Mouse (Mus musculus) cortical plate, adult 2 months (tissue): ENCODE data around the gene Rap2b. TPM values are rescaled to one million over a fixed set of nuclear protein-coding genes. Genes with fewer than 3 reads are reported as not detected.

Experiments used
- H3K27ac ChIP-seq: fragments of 200-500 bp; 2 replicates; pipeline ENCODE4 v1.5.1; 2012; ENCODE audit warnings: low read length, control low read depth, inconsistent platforms; ENCODE audit not compliant: insufficient read depth
- H3K4me1 ChIP-seq: fragments of 200-500 bp; 2 replicates; pipeline ENCODE4 v1.6.1; 2011; ENCODE audit warnings: low read length; ENCODE audit not compliant: control insufficient read depth, insufficient read depth
- H3K4me3 ChIP-seq: fragments of 200-500 bp; 2 replicates; pipeline ENCODE4 v1.5.1; 2011; ENCODE audit warnings: mild to moderate bottlenecking, low read length, control low read depth; ENCODE audit not compliant: insufficient read depth
- CTCF ChIP-seq: fragments of 200-500 bp; IDR thresholded peaks from 2 replicates; pipeline ENCODE4 v1.5.1; 2011; ENCODE audit warnings: mild to moderate bottlenecking, control low read depth, low read length; ENCODE audit not compliant: insufficient read depth; ENCODE audit errors: extremely low read depth
- POLR2A ChIP-seq: fragments of 200-500 bp; IDR thresholded peaks from 2 replicates; pipeline ENCODE4 v1.6.1; 2011; ENCODE audit warnings: mild to moderate bottlenecking, low read length, control low read depth; ENCODE audit not compliant: insufficient read depth; ENCODE audit errors: extremely low read depth
- polyA plus RNA-seq: library from polyadenylated mRNA; depleted of rRNA; stranded (reverse); fragments of >200 nt; gene quantifications from 2 replicates; pipeline ENCODE4 v1.2.3, GENCODE M21; 2012; rRNA removed

Rap2b gene
- polyA plus RNA-seq, 1 experiment = 15.9 TPM

DNA sequence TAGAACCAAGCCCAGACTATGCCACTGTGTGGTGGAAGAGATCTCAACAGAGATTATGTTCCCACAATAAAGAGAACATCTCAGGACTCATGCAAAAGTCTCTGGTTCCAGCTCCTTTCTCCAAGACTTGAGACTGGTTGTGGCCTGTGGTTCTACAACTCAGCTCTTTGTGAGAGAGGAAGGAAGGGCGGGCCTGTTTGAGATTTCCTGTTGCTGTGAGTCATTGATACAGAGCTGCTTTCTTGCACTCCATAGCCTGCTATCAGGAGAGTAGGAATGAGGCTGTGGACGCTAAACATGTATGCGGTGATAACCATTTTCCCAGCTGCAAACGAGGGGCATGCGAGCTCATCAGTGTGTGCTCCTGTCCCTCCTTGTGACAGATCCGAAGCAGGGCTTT, 48.2 kb downstream of the Rap2b start:
- Histone ChIP-seq H3K4me3 (no peak overlapping the region), H3K4me1 (no peaks in the 10 kb centered on the region), H3K27ac (no peak overlapping the region)
- no peak for TF ChIP-seq POLR2A
- TF ChIP-seq CTCF = no peak

- H3K4me3 ChIP-seq = no peak overlapping the region
- TF ChIP-seq CTCF (no peak), POLR2A (no peak)
- H3K27ac ChIP-seq = no peak overlapping the region
- H3K4me1 ChIP-seq = peaks cover 1% of the 10 kb centered on the region; the same call in 1 of the 2 replicates
Measured at GRCm38 (mm10) chr3:61415883-61416282, 54.4 kb downstream of the Rap2b start.

Other genes starting within 250 kb of the Rap2b start
- gene B430305J03Rik, start 4.3 kb downstream of the Rap2b start, polyA plus RNA-seq = 1.0 and 1.2 TPM in 2 replicates